Mouse (Mus musculus) CD4-positive, CD25-positive, alpha-beta regulatory T cell, adult 9 weeks (primary cell): ENCODE results near the gene Slc25a41. TPM values are rescaled to one million over a fixed set of nuclear protein-coding genes. Genes with fewer than 3 reads are reported as not detected.

Experiments used
- polyA plus RNA-seq: library from polyadenylated mRNA; unstranded; fragments of 100-300 nt; shearing (Covaris generic); gene quantifications from one replicate; pipeline ENCODE4 v1.2.1, GENCODE M21; 2017

Slc25a41 gene
- polyA plus RNA-seq = not detected

GRCm38 (mm10) chr17:57041554-57041953 is at the start of gene Slc25a41:
TSS of gene Slc25a41 (minus strand) at chr17:57041654.

GRCm38 (mm10) chr17:57087049-57087832 is 45.8 kb upstream of the Slc25a41 start, which contains the start of gene Tubb4a:
TSS of gene Tubb4a (minus strand) at chr17:57087782.

GRCm38 (mm10) chr17:57078336-57078735 is 36.9 kb upstream of the Slc25a41 start, which contains the start of gene Dennd1c:
TSS of gene Dennd1c (minus strand) at chr17:57078514.

GRCm38 (mm10) chr17:57059486-57059977 is 18.1 kb upstream of the Slc25a41 start, which contains the start of gene Slc25a23:
TSS of gene Slc25a23 (minus strand) at chr17:57059863.

GRCm38 (mm10) chr17:57058891-57059485 is 17.5 kb upstream of the Slc25a41 start, which contains the start of gene Crb3:
TSS of gene Crb3 (plus strand) at chr17:57059105.

GRCm38 (mm10) chr17:57030931-57031660 is 10.4 kb downstream of the Slc25a41 start, which contains the start of gene Khsrp:
TSS of gene Khsrp (minus strand) at chr17:57031522.

GRCm38 (mm10) chr17:57011236-57012141 is 30.0 kb downstream of the Slc25a41 start, which contains the start of the genes Gtf2f1 and Gm17949:
TSS of gene Gtf2f1 (minus strand) at chr17:57011288.
TSS of gene Gm17949 (plus strand) at chr17:57011469.

GRCm38 (mm10) chr17:56999968-57000609 is 41.4 kb downstream of the Slc25a41 start, which contains the start of gene Pspn:
TSS of gene Pspn (minus strand) at chr17:57000018.

GRCm38 (mm10) chr17:56997029-56997667 is 44.3 kb downstream of the Slc25a41 start, which contains the start of gene Alkbh7:
TSS of gene Alkbh7 (plus strand) at chr17:56997339.

GRCm38 (mm10) chr17:56990115-56990746 is 51.2 kb downstream of the Slc25a41 start, which contains the start of gene Clpp:
TSS of gene Clpp (plus strand) at chr17:56990305.

Other genes starting within 250 kb of the Slc25a41 start
- 1.0 TPM for gene Rfx2, start 210.6 kb downstream of the Slc25a41 start, polyA plus RNA-seq
- 0.10 TPM for gene Acsbg2, start 167.2 kb downstream of the Slc25a41 start, polyA plus RNA-seq
- 0.43 TPM for gene 1700061G19Rik, start 166.2 kb downstream of the Slc25a41 start, polyA plus RNA-seq
- 2.8 TPM for gene Mllt1, start 106.2 kb downstream of the Slc25a41 start, polyA plus RNA-seq
- not detected for gene Acer1, start 59.5 kb downstream of the Slc25a41 start, polyA plus RNA-seq
- 93.4 TPM for gene Clpp, start 51.3 kb downstream of the Slc25a41 start, polyA plus RNA-seq
- gene Alkbh7, start 44.3 kb downstream of the Slc25a41 start, polyA plus RNA-seq = 46.9 TPM
- gene Pspn, start 41.6 kb downstream of the Slc25a41 start, polyA plus RNA-seq = not detected
- 98.1 TPM for gene Gtf2f1, start 30.4 kb downstream of the Slc25a41 start, polyA plus RNA-seq
- gene Gm17949, start 30.2 kb downstream of the Slc25a41 start, polyA plus RNA-seq = 0.84 TPM
- gene Khsrp, start 10.1 kb downstream of the Slc25a41 start, polyA plus RNA-seq = 9.0 TPM
- 2.7 TPM for gene Crb3, start 17.5 kb upstream of the Slc25a41 start, polyA plus RNA-seq
- 3.3 TPM for gene Slc25a23, start 18.2 kb upstream of the Slc25a41 start, polyA plus RNA-seq
- gene Dennd1c, start 36.9 kb upstream of the Slc25a41 start, polyA plus RNA-seq = 310 TPM
- 3.3 TPM for gene Tubb4a, start 46.1 kb upstream of the Slc25a41 start, polyA plus RNA-seq
- gene Tnfsf9, start 63.7 kb upstream of the Slc25a41 start, polyA plus RNA-seq = 10.4 TPM
- 0.88 TPM for gene Cd70, start 108.1 kb upstream of the Slc25a41 start, polyA plus RNA-seq
- 13.4 TPM for gene Tnfsf14, start 152.5 kb upstream of the Slc25a41 start, polyA plus RNA-seq
- gene C3, start 186.5 kb upstream of the Slc25a41 start, polyA plus RNA-seq = 3.5 TPM
- gene Gpr108, start 206.8 kb upstream of the Slc25a41 start, polyA plus RNA-seq = 96.4 TPM
- 4.6 TPM for gene Trip10, start 207.8 kb upstream of the Slc25a41 start, polyA plus RNA-seq
- 243 TPM for gene Vav1, start 237.4 kb upstream of the Slc25a41 start, polyA plus RNA-seq